Mouse (Mus musculus) megakaryocyte, embryonic 14.5 days (primary cell): ENCODE results near the gene Cpa4.

Source experiments
- FLI1 ChIP-seq: IDR thresholded peaks from 2 replicates; pipeline ENCODE4 v1.6.1; 2012; ENCODE audit warnings: low read length, inconsistent platforms, mixed read lengths
- GATA1 ChIP-seq: IDR thresholded peaks from 3 replicates; pipeline ENCODE4 v1.6.1; 2012; ENCODE audit warnings: mixed read lengths, low read length, inconsistent platforms, borderline replicate concordance

GRCm38 (mm10) chr6:30596230-30596898 is 28.2 kb downstream of the Cpa4 start:
- TF ChIP-seq GATA1 (no peak), FLI1 (no peak)
